Mouse (Mus musculus) midbrain, embryonic 10.5 days (tissue): Measurements from ENCODE around the gene Aldh3b1. TPM values are rescaled to one million over a fixed set of nuclear protein-coding genes. Genes with fewer than 3 reads are reported as not detected.

Source experiments
- DNase-seq: peaks from one replicate; pipeline ENCODE4 v3.0.0-alpha.2; 2017; ENCODE audit warnings: low spot score
- H3K27ac ChIP-seq: fragments of 300-500 bp; sonication (generic); replicated peaks from 2 replicates; pipeline ENCODE4 v1.5.1; 2016; ENCODE audit warnings: mild to moderate bottlenecking
- H3K27me3 ChIP-seq: fragments of 300-500 bp; sonication (generic); 2 replicates; pipeline ENCODE4 v1.6.1; 2016; ENCODE audit warnings: low read depth, mild to moderate bottlenecking; ENCODE audit not compliant: poor library complexity, severe bottlenecking
- H3K36me3 ChIP-seq: fragments of 300-500 bp; sonication (generic); 2 replicates; pipeline ENCODE4 v1.6.1; 2016; ENCODE audit warnings: mild to moderate bottlenecking, moderate library complexity
- H3K4me1 ChIP-seq: fragments of 300-500 bp; sonication (generic); 2 replicates; pipeline ENCODE4 v1.6.1; 2016
- H3K4me3 ChIP-seq: fragments of 300-500 bp; sonication (generic); 2 replicates; pipeline ENCODE4 v1.5.1; 2016; ENCODE audit warnings: mild to moderate bottlenecking, moderate library complexity
- H3K9me3 ChIP-seq: fragments of 300-500 bp; sonication (generic); replicated peaks from 2 replicates; pipeline ENCODE4 v1.6.1; 2016; ENCODE audit warnings: mild to moderate bottlenecking
- WGBS: fragments of 180-500 bp; shearing (Covaris S2); methylation state at CpG from one replicate; pipeline ENCODE4 v1.1.7; 2016; 5-methylcytosine and 5-hydroxymethylcytosine counted together
- polyA plus RNA-seq: library from polyadenylated mRNA; unstranded; fragments of >200 nt; fragmentation: Nextera tagmentation; extraction: Ambion mirVana; gene quantifications from 2 replicates; pipeline ENCODE4 v1.2.1, GENCODE M21; 2016

Aldh3b1 gene
- polyA plus RNA-seq, 1 experiment from 2014 or later: 0.73 TPM

DNA sequence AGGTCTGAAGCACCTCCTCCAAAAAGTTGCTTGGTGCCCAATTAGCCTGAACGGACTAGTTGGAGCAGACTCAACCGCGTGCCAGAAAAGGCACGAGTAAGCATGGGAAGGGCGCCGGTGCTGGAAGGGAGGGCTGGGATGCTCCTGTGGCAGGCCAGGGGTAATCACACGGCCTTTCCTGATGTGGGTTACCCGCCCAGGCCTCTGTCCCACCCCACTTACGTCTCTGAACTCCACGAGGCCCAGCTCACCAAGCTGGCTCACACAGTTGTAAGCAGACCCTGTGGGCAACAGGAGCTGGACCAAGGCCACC is 25.3 kb downstream of the Aldh3b1 start:
- H3K36me3 ChIP-seq: peaks cover 31% of the 10 kb centered on the region
- H3K27me3 ChIP-seq: peaks cover 26% of the 10 kb centered on the region
- DNase-seq: no peak
- no peak overlapping the region for H3K4me3 ChIP-seq
- peaks cover 46% of the 10 kb centered on the region for H3K4me1 ChIP-seq
- no peak overlapping the region for H3K27ac ChIP-seq
- WGBS: 68% methylated on average over 10 of the region's 10 CpGs
- no peaks in the 10 kb centered on the region for H3K9me3 ChIP-seq

DNA sequence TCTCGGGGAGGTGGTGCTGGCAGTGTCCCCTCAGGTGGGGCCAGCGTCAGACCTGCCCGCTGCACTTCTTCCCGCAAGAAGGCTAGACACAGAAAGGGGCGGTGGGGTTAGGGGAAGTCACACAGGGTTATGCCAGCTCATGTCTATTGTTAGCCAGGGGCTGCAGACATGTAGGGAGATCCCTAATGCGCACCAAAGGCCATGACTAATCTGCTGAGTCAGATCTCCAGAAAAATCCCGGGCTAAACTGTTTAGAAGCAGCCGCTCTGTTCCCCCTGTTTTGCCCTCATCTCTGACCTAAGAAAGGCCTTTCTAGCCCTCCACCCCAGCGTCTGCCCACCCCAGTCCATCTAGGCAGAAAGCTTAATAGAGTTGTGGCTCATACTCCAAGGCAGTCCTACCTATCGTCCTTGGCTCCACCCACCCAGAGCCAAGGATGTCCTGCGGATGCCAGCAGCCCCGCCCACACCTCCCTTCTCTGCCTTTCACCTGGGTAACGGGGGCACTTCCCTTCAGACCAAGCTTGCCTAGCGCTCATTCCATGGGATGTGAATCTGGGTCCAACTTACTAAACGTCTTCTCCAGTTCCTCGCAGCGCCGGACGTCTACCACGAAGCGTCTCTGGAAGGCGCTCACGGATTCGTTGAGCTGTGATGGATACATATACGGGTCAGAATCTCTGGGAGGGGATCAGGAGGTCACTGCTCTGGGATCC is 25.8 kb downstream of the Aldh3b1 start:
- DNase-seq: no peak
- Histone ChIP-seq H3K27me3 (peaks cover 26% of the 10 kb centered on the region), H3K4me3 (no peak overlapping the region), H3K4me1 (peaks cover 46% of the 10 kb centered on the region), H3K27ac (peak overlapping the region; percentile 9; the same call in 1 of the 2 replicates), H3K36me3 (peaks cover 26% of the 10 kb centered on the region), H3K9me3 (no peaks in the 10 kb centered on the region)
- WGBS: 59% methylated on average over 25 of the region's 25 CpGs

DNA sequence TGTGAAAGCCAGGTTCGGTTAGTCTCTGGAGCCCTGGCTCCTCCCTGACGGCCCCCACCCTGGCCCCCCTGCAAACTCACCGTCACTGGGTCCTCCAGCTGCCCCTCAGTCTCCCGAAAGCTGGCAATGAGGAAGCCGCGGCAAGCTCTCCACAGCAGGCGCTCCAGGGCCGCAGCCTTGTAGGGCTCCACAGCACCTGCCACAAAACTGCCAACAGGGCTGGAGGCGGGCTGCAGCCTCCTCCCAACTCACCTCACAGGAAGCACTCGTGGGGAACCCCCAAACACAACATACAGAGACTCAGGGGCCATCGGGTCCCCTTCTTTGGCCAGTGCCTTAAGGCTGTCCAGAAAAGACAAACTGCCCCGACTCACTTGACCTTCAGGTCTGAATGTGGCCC is 26.6 kb downstream of the Aldh3b1 start:
- WGBS: 80% methylated on average over 12 of the region's 12 CpGs
- no peaks in the 10 kb centered on the region for H3K9me3 ChIP-seq
- H3K36me3 ChIP-seq: peaks cover 18% of the 10 kb centered on the region
- peaks cover 46% of the 10 kb centered on the region for H3K4me1 ChIP-seq
- no peak overlapping the region for H3K4me3 ChIP-seq
- H3K27me3 ChIP-seq: peaks cover 26% of the 10 kb centered on the region
- H3K27ac ChIP-seq: 0 out of 2 replicates have a peak overlapping the region, but pooled peaks have one; percentile 5
- no peak for DNase-seq

DNA sequence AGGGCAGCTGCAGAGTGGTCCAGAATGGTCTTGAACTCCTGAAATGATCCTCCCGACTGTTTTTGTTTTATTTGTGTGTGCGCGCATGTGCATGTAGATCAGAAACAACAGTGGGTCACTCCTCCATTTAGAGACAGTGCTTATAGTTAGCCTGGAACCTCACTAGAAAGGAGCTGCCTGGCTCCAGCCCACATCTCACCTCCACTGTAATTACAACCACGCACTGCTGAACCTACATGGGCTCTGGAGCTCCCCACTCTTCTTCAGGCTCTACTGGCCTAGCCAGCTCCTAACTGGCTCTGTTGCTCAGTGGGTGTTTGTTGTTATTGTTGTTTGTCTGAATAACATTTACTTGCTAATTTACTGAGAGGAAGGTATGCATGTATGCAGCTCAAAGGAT is 30.0 kb downstream of the Aldh3b1 start:
- Histone ChIP-seq H3K9me3 (no peaks in the 10 kb centered on the region), H3K4me3 (no peak overlapping the region), H3K27ac (no peak overlapping the region), H3K27me3 (peaks cover 11% of the 10 kb centered on the region), H3K4me1 (peaks cover 37% of the 10 kb centered on the region), H3K36me3 (peaks cover 44% of the 10 kb centered on the region)
- 97% methylated on average over 4 of the region's 4 CpGs for WGBS
- DNase-seq: no peak

DNA sequence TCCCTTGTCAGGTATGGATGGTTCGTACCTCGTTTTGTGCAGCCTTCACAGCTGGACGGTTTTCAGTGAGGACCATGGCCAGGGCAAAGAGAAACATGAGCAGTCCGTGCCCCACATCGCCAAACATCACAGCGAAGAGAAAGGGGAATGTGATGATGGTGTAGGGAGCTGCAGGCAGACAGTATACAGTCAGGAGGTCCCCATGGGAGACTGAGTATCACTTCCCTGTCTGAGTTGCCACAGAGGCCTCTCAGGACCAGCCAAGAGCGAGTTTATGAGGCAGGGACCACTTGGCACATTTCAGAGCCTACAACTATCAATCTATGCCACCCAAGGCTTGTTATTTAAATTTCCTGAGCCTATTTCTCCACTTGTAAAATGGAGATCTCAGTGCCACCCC is 30.7 kb downstream of the Aldh3b1 start:
- no peak for DNase-seq
- Histone ChIP-seq H3K9me3 (no peaks in the 10 kb centered on the region), H3K36me3 (peaks cover 51% of the 10 kb centered on the region), H3K27me3 (peaks cover 7% of the 10 kb centered on the region), H3K27ac (no peak overlapping the region), H3K4me1 (peaks cover 34% of the 10 kb centered on the region), H3K4me3 (no peak overlapping the region)
- WGBS: 79% methylated on average over 7 of the region's 7 CpGs

DNA sequence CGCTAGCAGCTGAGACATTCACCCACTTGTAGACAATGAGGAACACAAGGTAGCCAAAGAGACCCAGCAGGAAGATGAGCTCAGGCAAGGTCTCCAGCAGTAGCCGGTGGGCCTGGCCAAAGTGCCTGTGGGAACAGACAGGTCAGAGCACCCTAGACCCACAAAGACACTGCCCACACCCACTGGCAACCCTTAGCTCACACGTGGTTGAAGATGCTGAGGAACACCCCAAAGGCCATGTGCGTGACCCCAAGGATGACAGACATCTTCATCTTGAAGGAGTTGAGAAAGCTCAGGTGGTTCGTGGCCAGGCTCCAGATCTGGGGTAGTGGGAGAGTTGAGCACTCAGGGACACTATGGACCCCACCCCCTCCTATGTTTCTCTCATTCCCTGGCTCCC is 32.1 kb downstream of the Aldh3b1 start:
- WGBS: 88% methylated on average over 5 of the region's 5 CpGs
- DNase-seq: no peak
- H3K9me3 ChIP-seq: no peaks in the 10 kb centered on the region
- peaks cover 58% of the 10 kb centered on the region for H3K36me3 ChIP-seq
- peaks cover 23% of the 10 kb centered on the region for H3K4me1 ChIP-seq
- H3K27ac ChIP-seq: no peak overlapping the region
- H3K4me3 ChIP-seq: no peak overlapping the region
- no peaks in the 10 kb centered on the region for H3K27me3 ChIP-seq

DNA sequence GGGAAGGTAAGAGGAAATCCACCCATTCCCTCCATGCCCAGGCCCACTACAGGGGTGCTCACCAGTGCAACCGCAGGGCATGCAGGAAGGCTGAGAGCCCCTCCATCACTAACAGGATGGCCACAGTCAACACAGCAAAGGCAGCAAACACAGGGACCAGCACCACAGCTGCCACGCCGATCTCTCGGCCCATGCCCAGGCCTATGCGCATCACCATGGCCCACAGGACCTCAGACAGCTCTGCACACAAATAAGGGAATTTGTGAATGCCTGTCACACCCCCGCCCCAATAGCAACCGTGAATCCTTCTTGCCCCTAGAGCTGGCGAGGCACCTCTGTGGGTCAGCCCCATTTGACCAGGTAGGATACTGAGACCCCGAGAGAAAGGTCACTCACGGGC is 33.4 kb downstream of the Aldh3b1 start:
- 94% methylated on average over 10 of the region's 10 CpGs for WGBS
- Histone ChIP-seq H3K27me3 (no peaks in the 10 kb centered on the region), H3K36me3 (peaks cover 64% of the 10 kb centered on the region), H3K27ac (peak overlapping the region; percentile 74), H3K4me1 (peaks cover 23% of the 10 kb centered on the region), H3K4me3 (no peak overlapping the region), H3K9me3 (no peaks in the 10 kb centered on the region)
- DNase-seq: no peak

DNA sequence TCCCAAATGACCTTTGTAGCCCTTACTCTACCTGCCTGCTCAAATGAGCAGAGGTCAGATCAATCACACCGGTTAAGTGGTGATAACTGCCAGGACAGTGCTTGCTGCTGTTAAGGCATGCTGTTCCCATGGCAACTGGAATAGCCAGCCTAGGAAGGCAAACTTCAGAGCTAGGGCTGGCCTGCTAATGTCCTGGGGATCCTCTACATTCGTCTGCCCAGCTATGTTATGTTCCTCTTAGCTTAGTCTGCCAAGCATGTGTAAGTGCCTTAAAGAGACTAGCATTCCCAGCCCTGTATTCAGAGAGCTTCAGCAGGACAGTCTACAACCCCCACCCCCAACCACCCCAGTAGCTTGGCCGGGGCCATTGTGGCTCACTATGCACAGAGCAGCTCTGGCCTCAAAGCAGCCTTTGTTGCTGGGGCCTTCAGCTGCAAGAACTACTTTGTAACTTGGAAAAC is 34.4 kb downstream of the Aldh3b1 start:
- 41% methylated on average over 3 of the region's 3 CpGs for WGBS
- Histone ChIP-seq H3K27ac (peak overlapping the region; percentile 74), H3K36me3 (peaks cover 74% of the 10 kb centered on the region), H3K9me3 (no peaks in the 10 kb centered on the region), H3K4me1 (peaks cover 23% of the 10 kb centered on the region), H3K4me3 (no peak overlapping the region), H3K27me3 (no peaks in the 10 kb centered on the region)
- peak; percentile 38 for DNase-seq

DNA sequence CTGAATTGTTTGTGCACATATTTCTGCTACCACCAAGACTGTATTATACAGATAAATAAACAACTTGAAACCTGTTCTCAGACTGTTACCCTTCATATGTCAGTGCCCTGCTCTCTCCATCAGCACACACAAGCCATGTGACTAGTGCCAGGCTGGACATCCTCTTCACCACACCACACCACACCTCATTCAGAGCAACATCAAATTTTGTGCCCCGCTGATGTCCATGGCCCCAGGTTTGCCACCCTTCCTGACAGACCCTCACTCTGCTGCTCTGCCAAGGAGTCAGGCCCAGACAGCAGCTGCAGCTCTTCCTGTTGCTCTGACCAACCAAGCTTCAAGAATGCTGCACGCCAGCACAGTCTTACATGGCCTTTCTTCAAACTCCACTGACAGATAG is 35.3 kb downstream of the Aldh3b1 start:
- Histone ChIP-seq H3K9me3 (no peaks in the 10 kb centered on the region), H3K27me3 (no peaks in the 10 kb centered on the region), H3K4me3 (no peak overlapping the region), H3K27ac (no peak overlapping the region), H3K36me3 (peaks cover 82% of the 10 kb centered on the region), H3K4me1 (peaks cover 23% of the 10 kb centered on the region)
- 89% methylated on average over 2 of the region's 2 CpGs for WGBS
- no peak for DNase-seq

DNA sequence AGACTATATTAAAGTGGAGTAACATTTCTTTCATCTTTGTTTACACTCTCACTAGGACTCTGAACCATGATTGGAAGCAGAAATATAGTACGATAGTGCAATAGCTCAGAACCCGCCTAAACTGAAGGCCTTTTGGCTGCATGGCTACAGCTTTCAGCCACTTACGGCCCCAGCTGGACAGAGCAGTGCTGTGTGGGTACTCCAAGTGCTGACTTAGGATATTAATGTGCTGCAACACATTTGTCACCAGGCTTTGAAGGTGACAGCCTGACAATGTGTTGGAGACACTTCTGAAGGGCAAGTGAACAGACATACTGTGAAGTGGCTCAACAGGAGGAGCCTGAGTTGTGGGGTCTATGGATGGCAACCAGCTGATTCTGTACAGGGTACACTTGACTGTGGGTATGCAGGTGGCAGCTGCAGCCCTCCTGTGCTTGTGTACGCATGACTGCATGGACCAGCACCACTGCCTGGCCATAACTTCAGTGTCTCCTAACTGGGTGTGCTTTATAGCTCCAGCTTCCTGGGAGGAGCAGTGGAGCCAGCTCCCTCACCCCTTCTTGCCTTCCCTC is 36.0 kb downstream of the Aldh3b1 start:
- Histone ChIP-seq H3K9me3 (no peaks in the 10 kb centered on the region), H3K36me3 (peaks cover 89% of the 10 kb centered on the region), H3K27me3 (no peaks in the 10 kb centered on the region), H3K4me3 (no peak overlapping the region), H3K4me1 (peaks cover 23% of the 10 kb centered on the region), H3K27ac (no peak overlapping the region)
- DNase-seq: no peak
- WGBS: 98% methylated on average over 4 of the region's 4 CpGs

DNA sequence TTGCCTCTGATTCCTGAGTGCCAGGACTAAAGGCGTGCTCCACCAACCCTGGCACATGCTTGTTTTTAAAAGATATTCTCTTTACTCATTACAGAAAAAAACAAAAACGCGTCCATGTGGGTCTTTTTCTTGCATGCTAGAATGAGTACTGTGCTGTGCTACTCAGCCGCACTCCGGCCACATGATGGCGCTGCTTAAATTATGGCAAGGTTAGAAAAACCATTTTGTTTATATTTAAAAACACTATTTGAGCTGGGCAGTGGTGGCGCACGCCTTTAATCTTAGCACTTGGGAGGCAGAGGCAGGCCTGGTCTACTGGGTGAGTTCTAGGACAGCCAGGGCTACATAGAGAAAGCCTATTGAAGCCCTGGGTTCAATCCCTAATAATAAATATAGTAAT is 39.4 kb downstream of the Aldh3b1 start:
- Histone ChIP-seq H3K4me1 (peaks cover 9% of the 10 kb centered on the region), H3K36me3 (peaks cover 94% of the 10 kb centered on the region), H3K4me3 (no peak overlapping the region), H3K9me3 (no peaks in the 10 kb centered on the region), H3K27me3 (no peaks in the 10 kb centered on the region), H3K27ac (no peak overlapping the region)
- no peak for DNase-seq
- whole genome bisulfite sequencing: 90% methylated on average over 8 of the region's 8 CpGs

DNA sequence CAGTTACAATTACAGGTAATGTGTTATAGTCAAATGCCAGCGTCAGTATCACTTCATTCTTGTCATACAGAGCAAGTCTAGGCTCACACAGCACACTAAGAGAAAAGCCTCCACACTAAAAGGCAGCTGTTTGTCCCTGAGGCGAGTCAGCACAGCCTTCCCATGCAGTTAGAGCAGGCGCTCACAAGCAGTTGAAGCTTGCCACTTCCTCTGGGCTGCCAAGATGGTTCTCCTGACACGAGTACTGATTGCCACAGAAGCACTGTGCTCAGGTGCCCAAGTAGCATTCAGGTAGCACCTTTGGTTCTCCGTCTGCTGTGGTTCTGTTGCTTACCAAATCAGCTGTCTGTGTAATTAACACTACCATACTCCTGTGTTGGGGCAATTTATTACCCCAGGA is 40.5 kb downstream of the Aldh3b1 start:
- 94% methylated on average over 5 of the region's 5 CpGs for WGBS
- Histone ChIP-seq H3K27ac (no peak overlapping the region), H3K4me1 (no peaks in the 10 kb centered on the region), H3K9me3 (no peaks in the 10 kb centered on the region), H3K27me3 (no peaks in the 10 kb centered on the region), H3K36me3 (peaks cover 94% of the 10 kb centered on the region), H3K4me3 (no peak overlapping the region)
- DNase-seq: no peak

DNA sequence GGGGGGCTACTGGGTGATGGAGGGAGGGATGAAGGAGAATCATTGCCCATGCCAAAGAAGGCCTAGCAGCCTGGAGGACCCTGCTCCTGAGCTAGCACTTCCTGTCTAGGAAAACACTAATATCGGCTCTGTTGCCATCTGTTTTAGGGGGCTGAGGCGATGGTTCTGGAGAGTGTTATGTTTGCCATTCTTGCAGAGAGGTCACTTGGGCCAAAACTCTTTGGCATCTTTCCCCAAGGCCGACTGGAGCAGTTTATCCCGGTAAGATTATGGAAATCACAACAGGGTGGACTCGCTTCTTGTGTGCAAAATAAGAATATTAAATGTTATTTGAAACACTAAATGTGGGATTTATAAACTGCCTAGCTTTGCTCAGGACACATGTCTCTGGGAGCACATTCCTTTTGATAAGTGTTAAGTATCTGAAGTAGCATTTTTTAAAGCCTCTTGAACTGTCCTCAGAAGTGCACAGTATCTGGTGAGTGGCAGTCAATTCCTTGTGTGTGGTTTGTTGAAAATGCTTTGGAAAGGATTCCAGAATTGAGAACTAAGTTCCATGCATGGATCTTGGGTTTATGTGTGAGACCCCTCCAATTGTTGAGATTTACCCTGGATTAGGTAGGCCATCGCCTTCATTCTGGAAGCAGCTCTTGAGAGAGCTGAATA is 45.1 kb downstream of the Aldh3b1 start:
- Histone ChIP-seq H3K9me3 (no peaks in the 10 kb centered on the region), H3K27me3 (no peaks in the 10 kb centered on the region), H3K4me3 (no peak overlapping the region), H3K36me3 (peaks cover 57% of the 10 kb centered on the region), H3K4me1 (no peaks in the 10 kb centered on the region), H3K27ac (no peak overlapping the region)
- no peak for DNase-seq
- WGBS: 86% methylated on average over 6 of the region's 6 CpGs
